Mouse (Mus musculus) cerebellum, postnatal 14 days (tissue): Measurements from ENCODE around the gene Tusc2.
"Not testable (repeated sequence)": the region's sequence is repeated elsewhere in the genome, so short reads cannot be mapped to it uniquely, and the experiment has no call there.

Experiments
- DNase-seq, 2 experiments: peaks; one replicate each; pipeline ENCODE4 v3.0.0; 2021; ENCODE audit warnings: mixed read lengths in 2 of 2

Gene Tusc2

DNA sequence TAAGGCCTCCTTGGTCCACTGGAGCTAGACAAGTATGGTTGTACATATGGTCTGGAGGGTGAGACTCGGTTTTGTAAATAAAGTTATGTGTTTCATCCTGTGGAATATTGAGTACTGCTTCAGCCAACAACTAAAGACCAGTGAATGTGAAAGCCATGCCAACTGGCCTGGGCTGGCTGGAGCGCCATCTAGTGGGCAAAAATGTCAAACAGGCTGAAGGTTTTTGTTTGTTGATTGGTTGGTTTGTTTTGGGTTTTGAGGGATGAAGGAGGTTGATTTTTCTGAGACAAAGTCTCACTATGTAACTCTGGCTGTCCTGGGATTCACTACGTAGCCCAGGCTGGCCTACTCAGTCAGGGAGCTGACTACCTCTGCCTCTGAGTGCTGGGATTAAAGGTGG, 17.5 kb upstream of the Tusc2 start:
- DNase-seq, result peak; percentile 88 to 94

DNA sequence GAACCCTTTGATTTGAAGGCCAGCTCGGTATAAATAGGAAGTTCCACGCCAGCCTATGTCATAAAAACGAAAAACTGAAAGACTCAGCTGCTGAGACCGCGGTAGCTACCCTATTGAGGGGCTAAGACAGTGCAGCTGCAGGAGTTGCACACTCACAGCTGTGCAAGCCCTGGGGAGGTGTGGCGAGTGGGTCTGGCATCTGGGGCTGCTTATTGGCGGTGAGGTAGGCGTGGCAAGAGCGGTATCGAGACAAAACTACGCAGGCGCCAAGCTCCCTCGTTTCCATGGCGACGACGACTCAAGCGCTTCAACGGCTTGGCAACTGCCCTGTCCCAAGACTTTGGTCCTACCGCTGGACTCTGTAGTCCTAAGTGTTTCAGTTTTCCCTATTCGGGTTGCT, 16.0 kb upstream of the Tusc2 start, which contains the start of gene Zmynd10:
Gene Zmynd10, plus strand, starts transcription at position 273 of the 400 bp plus-strand sequence.
- DNase-seq, result peak; percentile 56 to 76

DNA sequence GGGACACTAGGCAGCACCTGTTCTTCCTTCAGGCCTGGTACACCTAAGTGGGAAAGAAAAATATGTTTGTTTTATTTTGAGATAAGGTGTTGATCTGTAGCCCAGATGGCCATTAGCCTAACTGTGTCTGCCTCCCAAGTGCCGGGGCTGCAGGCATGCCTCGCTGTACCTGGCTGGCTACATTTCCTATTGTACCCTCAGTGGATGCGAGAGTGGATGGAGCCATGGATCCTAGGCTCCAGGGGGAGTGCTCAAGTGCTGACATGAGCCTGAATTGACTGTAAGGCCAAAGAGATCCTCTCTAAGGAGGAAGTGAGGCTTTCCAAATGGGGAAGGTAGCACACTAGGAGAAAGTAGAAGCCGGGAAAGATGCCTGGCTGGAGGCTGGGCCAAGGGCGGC, 15.1 kb upstream of the Tusc2 start:
- DNase-seq, result no peak

DNA sequence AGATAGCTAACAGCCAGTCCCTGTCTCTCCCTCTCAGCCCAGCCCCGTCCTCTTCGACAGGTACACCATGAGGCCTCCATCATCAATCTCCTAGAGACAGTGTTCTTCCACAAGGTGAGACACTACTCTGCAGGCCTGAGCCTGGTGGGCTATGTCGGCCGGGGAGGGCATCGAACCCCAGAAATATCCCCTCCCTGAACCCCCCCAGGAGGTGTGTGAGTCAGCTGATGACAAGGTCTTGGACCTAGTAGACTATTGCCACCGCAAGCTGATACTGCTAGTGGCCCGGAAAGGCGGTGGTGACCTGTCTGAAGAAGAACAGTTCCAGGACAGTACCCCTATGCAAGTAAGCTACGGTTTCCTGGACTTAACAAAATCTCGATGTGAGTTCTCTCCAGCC, 14.2 kb upstream of the Tusc2 start:
- DNase-seq, result no peak

DNA sequence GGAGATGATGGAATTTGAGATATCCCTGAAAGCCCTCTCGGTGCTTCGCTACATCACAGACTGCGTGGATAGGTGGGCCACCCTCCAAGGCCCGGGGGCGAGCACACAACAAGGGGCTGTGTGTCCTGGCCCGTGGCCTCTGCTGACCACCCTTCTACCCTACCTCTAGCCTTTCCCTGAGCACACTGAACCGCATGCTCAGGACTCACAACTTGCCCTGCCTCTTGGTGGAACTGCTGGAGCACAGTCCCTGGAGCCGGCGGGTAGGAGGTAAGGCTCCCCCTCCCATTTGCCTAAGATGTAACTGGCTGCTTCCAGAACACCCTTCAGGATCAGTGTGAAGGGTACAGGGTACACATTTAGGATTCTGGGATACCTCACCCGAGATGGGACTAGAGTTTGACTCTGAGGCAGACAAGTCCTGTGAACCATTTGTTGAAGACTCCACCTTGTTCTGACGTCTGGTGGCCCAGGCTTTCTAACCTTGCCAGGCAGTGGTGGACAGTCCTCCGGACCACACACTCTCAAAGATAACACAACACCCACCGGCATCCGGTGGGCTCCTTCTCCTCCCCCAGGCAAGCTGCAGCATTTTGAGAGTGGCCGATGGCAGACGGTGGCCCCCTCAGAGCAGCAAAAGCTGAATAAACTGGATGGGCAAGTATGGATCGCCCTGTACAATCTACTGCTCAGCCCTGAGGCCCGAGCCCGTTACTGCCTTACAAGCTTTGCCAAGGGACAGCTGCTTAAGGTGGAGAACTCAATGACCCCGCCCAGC, 13.6 kb upstream of the Tusc2 start:
- DNase-seq, result no peak

DNA sequence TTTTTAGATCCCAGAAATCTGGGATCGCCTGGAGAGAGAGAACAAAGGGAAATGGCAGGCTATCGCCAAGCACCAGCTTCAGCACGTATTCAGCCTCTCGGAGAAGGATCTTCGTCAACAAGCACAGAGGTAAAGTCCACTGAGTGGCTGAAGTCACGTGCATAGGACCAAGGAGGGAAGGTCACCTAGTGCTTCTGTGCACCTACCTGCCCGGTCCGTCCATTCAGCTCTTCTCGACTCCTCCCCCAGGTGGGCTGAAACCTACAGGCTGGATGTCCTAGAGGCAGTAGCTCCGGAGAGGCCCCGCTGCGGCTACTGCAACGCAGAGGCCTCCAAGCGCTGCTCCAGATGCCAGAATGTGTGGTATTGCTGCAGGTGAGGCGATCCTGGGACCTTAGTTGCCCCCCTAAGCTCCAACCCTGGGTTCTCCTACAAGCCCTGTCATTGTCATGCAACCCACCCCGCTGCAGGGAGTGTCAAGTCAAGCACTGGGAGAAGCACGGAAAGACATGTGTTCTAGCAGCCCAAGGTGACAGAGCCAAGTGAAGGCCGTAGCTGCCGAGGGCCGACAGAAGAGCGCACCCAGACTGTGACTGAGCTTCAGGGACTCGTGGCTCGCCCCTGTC, 12.5 kb upstream of the Tusc2 start:
- no peak for DNase-seq

DNA sequence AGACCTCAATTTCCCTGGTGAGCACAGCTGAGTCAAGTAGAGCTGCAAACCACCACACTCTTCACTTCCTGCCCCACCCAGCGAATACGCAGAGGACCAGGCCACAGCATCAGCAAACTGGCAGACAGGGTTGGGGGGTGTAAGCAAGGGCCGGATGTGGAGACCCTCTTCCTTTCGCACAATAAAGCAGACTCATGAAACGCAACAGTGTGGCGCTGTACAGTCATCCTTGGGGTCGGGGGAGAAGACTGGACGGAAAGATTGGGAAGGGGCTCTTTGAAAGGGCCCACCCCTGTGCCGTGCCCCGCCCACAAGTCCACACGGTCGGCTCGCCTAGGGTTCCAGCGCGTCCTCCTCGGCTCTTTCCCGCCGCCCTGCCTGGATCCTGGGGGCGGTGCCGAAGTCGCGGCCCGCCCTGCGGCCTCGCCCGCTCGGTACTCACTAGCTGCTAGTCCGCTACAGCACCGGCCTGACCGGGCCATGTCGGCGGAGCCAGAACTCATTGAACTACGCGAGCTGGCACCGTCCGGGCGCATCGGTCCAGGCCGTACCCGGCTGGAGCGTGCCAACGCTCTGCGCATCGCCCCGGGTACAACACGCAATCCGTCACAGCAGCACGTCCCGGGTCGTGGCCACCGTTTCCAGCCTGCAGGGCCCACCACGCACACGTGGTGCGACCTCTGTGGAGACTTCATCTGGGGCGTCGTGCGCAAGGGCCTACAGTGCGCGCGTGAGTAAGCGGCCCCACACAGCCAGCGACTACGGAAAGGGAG, 11.8 kb upstream of the Tusc2 start, which contains the start of gene Rassf1:
Gene Rassf1, plus strand, starts transcription at position 439 of the 773 bp plus-strand sequence.
- DNase-seq, result peak in 1 of 2 experiments; percentile 42

DNA sequence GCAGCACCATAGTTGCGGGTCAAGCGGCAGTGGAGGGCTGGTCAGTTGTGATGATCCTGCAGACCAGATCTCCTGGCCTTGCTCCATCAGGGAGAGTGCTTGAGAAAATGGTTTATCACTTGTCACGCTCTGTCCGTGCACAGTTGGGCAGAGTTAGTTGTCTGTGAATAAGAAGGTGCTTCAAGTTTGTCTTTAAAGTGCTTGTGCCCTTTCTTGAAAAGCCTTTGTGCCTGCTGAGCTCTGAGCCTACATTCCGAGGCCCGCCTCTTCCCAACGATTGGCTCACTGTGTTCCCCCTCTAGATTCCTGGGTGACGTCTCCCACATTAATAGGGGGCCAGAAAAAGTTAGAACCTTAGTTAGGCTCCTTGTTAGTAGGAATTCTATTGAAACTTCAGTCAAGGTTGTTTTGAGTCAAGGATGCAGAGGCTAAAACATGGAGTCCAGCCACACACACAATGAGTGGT, 11.1 kb upstream of the Tusc2 start:
- DNase-seq, result no peak

DNA sequence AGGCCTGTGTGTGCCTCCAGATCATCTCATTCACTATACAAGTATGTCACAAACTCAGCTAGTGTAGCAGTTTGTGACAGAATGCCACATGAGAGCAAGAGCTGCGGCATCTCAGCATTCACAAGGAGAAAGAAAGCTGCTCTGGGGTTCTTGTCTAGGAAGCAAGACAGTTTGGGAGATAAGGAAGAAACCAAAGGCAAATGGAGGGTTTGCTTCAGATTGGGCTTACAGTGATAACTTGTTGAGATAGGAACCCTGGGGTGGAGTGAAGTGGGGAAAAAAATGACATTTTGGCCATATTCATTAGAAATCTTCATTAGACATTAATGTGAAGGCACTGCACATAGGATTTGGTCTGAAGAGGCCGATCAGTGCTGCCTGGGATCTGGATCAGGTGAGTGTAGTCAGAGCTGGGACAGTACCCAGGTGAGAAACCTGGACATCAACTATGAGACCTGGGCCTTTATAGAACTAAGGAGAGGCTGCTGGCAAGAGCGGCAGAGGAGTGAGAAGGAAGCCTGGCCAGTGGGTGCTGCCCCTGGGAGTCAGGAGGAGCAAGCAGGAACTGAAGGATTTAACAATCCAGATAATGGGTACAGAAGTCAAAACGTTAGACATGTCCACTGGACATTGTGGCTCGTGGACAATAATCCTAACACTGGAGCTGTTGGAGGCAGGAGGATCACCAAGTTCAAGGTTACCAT, 10.2 kb upstream of the Tusc2 start:
- no peak for DNase-seq

DNA sequence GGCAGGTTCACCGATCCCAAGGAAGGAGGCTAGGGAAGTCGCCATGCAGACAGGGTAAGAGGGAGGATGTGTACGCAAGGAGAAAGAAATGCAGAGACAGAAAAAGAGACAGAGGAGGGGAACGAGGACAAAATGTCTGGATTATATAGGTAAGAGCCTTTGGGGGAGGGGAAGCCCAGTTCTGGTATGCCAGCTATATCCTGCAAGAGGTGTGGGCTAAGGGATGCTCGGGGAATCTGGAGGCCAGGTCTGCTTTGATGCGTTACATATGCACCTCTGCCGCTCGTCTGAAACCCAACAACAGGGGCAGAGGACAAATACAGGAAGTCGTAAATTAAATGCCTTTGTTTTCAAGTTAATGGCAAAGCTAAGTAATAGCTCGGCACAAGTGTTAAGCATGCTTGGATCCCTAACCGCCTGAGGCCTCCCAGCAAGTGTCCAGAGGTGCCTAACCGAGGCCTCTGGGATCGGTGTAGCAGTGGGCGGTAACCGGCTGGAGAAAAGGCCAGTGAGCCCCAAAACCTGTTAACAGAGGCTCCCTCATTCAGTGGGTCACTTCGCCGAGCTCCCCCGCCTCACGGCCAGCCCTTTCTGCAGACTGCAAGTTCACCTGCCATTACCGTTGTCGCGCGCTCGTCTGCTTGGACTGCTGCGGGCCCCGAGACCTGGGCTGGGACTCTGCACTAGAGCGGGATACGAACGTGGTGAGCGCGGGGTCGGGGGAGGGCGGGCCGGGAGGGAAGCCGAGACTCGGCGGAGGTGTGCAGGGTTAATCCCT, 9.3 kb upstream of the Tusc2 start:
- peak in 1 of 2 experiments; percentile 61 for DNase-seq

DNA sequence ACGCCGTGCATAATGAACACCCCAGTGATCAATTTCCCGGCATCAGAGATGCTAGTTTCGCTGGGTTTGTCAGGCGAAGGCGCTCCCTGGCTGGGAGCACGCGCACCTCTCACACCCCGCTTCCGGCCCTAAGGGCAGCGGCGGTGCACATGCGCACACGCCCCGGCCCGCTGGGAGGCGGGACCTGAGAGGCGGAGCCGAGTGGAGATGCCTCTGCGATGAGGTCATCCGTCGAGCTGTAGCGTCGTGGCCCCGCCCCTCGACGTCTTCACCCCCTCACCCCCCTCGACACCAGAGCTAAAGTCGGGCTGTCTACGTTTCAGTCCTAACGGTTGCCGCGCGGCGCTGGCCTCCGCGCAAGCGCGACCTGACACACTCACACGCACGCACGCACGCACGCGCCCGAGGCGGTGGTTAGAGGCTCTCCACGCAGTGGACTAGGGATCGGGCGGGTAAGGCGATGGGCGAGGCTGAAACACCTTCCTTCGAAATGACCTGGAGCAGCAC, 8.7 kb upstream of the Tusc2 start:
- peak; percentile 96 to 97 for DNase-seq

DNA sequence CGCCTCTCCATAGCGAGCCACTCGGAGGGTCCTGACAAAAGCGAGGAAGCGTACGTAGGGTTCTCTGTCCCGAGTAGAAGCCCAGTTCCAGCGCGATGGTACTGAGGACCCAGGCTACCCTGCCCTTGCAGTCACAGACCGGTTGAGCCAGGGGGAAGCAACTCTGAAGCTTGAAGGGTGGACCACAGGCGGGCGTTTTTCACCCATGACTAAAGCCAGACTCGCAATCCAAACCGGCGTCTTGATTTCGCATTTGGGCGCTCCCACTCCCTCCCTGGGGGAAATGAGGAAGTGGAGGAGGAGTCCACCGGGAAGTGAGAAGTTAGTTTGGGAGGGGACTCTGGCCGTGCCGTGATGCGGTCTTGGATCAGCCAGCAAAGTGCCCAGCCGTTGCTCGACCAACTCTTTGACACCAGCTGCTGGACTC, 8.0 kb upstream of the Tusc2 start:
- no peak for DNase-seq

DNA sequence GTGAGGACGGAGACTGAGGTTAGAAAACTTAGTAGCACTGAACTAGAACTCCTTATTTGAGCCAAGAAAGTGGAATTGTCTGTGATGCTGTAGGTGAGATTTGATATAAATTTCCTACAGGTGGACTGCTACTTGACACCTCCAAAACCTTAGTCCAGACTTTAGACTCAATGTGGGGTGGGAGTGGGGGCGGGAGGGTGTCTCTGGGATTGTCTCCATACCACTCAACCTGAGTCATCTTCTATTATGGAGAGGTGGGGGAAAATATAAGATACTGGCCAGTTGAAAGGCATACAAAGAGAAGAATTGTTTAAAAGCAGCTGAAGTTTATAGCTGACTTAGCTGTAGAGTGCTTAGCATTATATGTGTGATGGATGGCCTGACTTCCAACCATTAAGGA, 7.4 kb upstream of the Tusc2 start:
- DNase-seq, result no peak

DNA sequence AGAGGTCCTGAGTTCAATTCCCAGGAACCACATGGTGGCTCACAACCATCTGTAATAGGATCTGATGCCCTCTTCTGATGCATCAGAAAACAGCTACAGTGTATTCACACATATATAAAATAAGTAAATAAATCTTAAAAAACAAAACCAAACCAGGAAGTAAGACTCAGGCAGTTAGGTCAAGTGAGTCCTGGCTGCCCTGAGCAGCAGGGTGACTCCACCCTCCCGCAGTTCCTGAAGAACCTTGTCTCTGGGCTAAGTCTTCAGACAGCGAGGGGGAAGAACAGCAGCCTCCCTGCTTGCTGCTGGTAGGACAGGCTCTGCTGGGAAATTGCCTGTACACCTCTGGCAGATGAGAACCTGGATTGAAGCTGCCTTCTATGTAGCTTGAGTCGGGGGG, 6.7 kb upstream of the Tusc2 start:
- DNase-seq, result no peak

DNA sequence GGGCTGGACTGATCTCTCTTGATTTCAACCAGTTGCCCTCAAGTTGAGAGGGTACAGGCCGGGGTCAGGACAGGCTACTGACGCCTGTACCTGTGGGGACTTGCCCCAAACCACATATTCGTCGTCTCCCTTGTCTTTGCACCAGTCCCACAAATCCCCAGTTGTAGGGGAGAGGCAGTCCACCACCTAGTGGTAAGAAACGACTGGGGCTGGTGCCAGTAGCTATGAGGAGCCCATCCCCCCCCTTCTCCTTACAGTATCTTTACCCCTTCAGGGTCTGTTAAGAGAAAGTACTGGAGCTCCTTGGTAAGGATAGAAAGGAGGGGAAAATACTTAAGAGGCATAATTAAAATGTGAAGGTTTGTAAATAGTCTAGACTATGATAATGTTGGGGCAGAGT, 2.5 kb downstream of the Tusc2 start:
- not testable (repeated sequence) for DNase-seq

DNA sequence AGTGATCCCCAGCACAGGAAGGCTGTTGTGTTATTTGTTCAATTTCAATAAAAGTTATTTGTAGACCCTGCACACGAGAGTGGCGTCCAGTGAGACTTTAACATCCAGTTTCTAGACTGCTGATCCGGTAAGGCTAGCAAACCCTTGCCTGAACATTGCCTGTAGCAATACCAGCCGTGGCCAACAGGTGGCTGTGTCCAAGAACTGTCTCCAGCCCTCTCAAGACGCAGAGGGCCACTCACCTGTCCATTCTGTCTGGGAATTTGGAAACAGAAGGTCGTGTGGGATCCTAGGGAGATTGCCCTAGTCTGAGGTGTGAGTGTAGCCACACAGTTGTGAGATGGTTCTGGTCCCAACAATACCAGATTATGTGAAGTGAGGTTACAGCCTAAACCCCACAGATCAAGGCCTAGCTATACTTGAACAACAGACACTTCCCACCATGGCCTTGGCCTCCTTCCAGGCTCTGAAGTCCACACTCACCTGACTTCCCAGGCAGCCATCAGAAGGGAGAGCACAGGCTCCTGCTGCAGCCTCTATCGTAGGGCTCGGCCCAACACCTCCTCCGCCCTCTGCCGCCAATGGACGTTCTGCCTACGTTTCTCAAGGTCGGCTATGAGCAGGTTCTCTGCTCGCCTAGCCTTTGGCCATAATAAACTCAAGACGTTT, 3.1 kb downstream of the Tusc2 start:
- DNase-seq, result peak; percentile 89 to 93

DNA sequence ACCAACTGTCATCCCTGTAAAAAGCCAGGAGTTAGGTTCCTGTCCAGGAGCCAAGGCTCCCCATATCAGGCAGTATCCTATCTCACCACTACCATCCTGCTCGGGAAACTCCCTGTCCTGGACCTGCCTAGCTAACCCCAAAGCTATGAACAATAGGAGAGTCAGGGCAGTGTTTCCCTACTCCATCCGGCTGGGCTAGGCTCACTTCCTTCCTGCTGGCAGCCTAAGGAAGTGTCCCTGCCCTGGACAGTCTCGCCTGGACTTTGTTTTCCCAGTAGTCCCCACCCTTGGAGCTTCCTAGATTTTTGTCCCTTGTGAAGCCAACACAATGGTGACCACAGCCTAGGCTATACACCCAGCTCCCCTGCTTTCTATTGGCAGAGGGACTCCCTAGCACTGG, 3.8 kb downstream of the Tusc2 start:
- no peak for DNase-seq

DNA sequence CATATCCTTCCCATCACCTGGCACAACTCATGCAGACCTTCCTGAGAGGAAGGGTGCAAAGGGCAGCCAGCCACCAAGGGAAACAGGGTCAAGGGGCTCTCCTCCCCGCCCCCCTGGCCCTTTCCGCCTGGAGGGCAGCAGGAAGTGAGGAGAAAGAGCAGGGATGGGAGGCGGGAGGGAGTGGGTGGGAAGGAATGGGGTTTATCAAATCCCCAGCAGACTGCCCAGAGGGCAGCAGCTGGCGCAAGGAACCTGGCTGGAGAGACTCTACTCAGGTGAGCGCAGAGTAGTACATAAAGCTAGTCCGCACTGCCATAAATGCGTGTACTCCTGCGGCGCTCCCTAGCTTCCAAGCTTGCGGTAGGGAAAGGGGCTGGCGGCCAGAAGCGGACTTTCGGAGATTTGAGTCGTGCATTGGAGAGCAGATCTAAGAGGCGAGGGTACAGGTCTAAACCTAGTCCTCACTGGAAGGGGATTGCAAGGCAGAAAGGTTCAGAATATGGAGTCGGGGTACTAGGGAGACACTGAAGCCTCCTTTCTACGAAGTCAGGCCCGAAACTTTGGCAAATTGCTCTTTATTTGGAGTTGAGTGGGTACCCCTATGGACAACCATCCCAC, 4.8 kb downstream of the Tusc2 start, which contains the start of gene Hyal2:
Gene Hyal2, plus strand, starts transcription at position 244 of the 618 bp plus-strand sequence.
- no peak for DNase-seq

DNA sequence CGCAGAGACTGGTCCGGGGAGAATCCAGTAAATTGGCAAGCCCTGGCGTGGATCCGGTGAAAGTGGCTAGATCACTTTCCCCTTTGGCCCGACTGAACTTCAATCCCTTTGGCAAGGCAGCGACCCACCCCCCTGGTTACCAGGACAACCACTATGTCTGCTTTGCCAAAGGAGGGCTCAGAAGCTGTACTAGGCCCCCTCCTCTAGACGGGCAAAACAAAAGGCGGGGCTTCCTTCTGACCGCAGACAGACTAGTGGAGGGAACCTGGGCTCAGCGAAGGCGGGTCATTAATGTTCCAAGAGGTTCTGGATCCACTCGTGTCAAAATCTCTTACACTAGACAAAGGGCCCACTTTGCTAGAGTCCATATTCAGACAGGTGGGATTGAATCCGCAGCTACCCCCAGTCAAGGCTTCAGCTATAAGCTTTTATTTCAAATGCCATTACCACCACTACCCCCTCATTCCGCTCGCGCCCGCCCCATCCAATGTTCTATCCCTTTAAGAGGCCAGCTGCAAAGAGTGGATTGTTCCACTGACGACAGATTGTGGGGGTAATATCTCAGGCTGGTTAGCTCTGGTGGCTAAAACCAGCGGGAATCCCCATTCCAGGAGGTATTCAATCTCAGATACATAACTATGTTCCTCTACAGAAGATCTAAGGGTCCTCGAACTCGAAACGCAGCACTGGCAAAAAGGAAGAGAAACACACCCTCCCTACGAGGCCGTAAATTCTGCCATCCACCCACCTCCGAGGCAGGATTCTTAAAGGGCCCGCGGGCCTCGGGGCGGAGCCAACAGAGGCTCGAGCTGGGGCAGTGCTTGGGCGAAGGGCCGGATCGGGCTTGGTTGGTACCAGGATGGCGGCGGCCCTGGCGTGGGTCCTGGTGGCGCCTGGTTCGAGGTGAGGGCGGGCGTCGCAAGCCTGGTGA, 5.5 kb downstream of the Tusc2 start:
- peak; percentile 86 to 88 for DNase-seq
